Mouse (Mus musculus): ENCODE measurements around the gene Cep170b.

The Cep170b gene

DNA sequence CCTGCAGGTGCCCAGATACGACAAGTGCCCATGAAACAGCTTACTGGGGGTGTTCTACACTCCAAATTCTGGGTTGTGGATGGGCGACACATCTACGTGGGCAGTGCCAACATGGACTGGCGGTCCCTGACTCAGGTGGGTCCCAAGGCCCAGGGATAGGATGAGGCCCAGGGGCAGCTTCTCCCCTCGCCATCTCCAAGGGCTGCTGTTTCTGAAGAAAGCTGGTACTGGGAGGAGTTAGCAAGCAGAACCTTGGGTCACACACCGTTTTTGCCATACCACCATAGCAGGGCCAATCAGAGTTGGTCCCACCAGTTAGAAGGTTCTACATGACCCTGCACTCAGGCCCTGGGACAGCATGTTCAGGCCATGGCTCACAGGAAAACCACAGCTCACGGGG lies 44.7 kb downstream of the Cep170b start:
- peak in 1 of 2 experiments; percentile 15 for DNase-seq

DNA sequence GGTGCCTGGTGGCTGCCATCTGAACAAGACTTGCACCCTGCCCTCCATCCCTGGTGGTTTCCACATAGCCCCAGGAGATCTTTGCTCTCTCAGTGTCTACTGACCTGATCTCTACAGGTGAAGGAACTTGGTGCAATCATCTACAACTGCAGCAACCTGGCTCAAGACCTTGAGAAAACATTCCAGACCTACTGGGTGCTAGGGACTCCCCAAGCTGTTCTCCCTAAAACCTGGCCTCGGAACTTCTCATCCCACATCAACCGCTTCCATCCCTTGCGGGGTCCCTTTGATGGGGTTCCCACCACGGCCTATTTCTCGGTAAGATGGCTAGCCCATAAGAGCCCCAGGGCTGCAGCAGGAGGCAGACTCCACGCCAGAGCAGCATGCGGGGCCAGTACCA lies 46.3 kb downstream of the Cep170b start:
- no peak for DNase-seq

DNA sequence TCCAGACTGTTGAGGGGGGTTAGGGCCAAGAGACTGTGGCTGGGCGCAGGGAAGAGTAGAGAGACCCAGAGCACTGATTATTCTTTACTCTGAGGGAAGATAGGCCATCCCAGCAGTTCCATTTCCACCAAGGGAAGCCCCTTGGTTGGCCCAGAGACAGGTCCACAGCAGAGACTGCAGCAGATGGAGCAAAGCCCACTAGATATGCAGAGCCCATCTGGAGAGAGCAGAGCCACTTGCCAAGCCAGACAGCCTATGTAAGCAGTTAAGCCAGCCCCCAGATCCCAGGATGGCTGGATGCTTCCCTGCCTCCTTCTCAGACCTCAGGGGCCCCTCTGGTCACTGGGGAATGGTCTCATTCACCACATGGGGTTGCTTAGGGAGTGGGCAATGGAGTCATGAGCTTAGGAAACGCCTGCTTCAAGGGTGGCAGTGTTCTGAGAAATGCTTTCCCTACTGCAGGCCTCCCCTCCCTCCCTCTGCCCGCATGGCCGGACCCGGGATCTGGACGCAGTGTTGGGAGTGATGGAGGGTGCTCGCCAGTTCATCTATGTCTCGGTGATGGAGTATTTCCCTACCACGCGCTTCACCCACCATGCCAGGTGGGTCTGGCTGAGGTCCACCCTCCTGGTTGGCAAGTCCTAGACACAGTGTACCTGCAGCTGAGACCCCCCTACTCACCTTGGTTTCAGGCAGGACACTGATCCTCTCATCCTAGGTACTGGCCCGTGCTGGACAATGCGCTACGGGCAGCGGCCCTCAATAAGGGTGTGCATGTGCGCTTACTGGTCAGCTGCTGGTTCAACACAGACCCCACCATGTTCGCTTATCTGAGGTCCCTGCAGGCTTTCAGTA lies 47.0 kb downstream of the Cep170b start:
- DNase-seq: no peak

DNA sequence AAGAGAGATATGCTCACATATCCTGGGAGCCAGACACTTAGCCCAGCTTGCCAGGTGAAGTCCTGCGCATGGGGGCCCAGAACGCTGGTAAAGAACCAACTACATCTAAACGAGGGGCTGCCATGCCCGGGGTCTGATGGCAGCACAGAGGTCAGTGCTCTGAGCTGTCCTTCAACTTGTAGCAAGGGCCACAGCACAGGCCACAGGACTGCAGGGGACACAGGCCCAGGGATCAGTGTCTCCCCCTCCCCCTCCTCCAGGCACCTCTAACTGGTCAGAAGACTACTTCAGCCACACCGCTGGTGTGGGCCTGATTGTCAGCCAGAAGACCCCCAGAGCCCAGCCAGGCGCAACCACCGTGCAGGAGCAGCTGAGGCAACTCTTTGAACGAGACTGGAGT lies 47.9 kb downstream of the Cep170b start:
- DNase-seq: no peak

DNA sequence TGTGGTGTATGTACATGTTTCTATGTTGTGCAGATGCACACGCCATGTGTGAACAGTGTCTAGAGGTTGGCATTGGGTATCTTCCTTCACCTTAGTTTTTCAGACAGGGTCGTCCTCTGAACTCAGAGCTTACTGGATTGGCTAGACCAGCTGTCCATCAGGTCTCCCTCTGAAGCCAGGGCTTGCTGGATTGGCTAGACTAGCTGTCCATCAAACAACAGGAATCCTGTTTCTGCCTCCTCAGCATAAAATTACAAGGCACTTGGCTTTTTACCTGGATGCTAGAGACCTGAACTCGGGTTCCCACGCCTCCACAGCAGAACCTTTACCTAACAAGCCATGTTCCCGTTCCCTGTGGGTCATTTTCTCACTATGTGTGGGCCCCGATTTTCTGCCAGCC lies 48.8 kb downstream of the Cep170b start:
- no peak for DNase-seq

DNA sequence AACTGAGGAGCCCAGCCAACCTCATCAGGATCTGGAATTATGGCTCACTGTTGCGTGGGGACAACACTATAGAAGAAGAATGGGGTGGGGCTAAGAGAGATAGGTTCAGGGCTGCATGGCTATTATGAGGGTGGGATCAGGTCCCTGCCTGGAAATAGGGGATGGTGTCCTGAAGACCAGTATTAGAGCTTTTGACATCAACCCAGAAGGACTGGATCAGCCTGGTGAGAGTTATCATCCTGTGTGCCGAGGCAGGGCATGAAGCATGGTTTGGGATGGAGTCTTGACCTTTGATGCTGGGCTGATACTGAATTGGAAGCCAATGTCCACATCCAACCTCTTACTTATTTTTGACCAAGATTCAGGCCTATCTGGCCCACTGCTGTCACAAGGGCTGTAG lies 49.5 kb downstream of the Cep170b start:
- DNase-seq: no peak

DNA sequence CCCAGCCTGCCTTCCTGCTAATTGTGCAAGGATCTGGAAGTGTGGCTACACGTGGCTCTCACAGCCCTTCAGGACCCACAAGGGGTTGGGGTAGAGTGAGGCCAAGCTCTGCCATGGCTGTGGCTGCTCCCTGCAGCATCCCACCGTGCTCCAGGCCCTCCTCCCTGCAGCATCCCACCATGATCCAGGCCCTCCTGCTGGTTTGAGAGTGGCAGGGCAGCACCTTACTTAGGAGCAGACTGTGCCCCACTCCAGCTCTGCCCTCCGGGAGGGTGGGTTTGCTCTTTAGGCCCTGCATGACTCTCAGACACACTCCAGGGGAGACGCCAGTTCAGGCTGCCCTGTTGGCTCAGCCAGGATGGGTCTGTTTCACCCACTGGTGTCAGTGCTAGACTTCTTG lies 50.1 kb downstream of the Cep170b start:
- no peak for DNase-seq

DNA sequence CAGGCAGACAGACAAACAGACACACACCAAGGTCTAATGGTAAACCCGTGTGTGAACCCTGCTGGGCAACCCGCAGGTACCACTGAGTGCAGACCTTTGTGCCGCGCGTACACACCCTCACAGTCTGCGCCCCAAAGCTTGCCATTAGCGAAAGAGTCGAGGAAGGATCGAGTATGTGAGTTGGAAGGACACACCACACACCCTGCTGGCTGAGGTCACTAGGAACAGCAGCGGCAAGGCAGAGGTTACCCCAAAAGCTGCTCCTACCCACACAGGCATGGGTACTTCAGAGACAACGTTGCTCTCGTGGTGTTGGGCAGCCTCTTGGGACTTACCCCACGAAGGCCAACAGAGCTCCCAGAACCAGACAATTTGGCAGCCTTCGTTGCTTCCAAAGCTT lies 52.1 kb downstream of the Cep170b start:
- no peak for DNase-seq

DNA sequence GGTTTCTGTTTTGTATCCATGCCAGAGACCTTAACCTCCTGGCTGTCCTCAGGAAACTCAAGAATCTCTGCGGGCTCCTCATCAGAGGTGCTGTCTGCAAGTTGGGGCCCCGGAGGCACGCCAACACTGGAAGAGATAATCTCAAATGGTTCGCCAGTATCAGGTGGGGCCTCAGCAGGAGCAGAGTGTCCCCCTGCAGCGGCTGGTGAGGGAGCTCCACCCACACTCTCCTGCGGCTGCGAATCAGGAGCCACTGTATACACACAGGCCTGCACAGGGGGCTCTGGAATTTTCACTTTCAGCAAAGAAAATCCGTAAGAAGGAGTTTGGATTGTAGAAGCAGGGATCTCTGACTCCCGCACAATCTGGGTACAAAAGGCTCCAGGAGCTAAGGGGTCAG lies 53.1 kb downstream of the Cep170b start:
- no peak for DNase-seq

DNA sequence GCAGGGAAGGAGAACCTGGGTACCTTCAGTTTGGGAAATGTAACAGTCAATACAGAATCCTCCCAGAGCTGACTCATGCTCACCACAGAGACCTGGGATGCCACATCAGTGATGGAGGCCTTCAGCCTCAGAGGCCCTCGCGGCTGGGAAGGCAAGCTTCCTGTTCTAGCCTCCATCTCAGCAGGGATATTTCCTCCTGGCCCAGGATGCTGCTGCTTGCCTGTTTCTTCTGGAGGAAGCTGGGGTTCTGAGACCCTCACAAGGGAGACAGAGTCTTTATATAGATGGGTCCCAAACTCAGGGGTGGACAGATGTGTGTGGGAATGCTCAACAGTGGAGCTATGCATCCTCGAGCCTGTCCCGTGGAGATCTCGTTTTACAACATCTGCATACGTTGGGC lies 53.8 kb downstream of the Cep170b start:
- peak in 1 of 2 experiments; percentile 17 for DNase-seq

DNA sequence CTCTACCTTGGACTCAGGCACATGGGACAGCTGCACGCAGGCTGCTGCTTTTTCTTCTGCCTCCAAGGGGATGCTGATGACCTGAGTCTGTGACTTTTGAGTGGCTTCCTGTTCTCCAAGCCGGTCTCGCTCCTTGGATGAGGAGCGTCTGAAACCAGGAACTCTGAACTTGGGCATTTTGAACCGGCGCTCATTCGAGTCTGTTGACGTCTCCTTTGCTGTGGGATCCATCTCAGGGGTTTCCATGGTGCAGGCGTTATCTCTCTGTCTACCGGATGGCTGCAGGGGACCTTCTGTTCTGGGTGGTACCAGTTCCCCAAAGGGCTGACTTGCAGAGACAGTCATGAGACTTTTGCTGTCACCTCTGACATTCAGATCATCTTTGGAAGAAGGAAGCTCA lies 54.2 kb downstream of the Cep170b start:
- peak in 1 of 2 experiments; percentile 19 for DNase-seq

DNA sequence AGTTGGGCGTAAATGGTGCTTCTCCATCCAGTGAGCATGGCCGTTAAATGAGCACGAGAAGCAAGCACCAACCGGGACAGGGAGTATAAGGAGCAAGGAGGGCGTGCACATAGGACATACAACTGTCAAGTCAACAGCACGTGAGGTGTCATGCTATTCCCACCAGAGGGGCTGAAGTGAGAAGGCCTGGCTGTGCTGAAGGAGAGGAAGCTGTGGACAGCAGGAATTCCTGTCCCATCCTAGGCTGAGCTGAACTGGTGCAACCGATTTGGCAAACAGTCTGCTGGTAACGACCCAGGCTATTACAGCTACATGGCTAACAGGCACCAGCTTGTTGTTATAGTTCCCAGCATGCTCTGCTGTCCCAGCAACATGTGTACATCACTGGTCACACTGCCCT lies 70.8 kb downstream of the Cep170b start:
- DNase-seq: no peak

DNA sequence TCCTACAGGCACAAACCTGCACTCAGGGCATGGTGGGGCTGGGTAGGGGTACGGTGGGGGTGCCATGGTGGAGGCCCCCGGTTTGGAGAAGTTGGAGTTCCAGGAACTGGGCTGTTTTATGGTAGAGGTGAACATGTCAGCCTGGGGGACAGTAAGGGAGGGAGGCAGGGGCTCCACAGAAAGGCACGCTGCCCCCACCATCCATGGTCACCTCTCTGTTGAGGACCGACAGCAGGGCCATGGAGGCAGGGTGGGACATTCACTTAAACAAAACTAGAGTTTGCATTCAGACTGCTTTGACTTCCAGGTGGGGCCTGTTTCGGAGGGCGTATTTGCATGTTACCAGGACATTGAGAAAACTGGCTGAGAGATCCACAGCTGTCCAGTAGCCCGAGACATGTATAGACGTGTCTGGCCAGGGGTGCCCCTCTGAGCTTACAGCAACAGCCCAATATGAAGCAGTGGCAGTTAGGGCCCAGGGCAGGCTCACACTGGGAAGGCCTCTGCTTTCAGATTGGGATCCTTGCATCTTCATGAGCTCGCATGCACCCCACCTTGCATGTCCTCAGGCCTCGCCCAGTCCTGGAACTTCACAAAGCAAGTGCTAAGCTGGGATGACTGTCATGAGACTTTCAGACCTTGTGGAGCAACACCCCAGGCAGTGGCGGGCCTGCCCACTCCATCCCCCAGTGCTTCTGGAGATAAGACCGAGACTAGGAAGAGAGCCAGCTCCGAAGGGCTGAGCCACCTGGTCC lies 73.5 kb downstream of the Cep170b start:
- DNase-seq: no peak

DNA sequence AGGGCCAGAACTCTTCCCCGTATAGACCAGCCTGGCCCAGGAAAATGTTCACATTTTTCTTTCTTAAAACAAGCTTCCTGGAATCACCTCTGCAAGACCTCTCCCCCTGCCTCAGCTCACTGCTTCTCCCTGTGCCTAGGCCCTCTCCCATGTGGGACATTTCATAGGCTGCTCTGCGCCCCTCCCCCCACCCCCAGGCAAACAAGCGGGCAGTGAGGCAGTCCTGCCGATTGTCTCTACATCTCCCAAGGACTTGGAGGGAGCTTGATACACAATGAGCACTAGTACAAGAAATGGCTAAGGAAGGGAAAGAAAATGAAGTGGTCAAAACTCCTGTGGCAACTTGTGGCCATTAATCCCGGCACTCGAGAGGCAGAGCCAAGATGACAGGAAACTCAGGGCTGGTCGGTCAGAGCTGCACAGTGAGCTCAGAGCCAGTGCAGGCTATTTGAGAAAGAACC lies 74.1 kb downstream of the Cep170b start:
- no peak for DNase-seq

DNA sequence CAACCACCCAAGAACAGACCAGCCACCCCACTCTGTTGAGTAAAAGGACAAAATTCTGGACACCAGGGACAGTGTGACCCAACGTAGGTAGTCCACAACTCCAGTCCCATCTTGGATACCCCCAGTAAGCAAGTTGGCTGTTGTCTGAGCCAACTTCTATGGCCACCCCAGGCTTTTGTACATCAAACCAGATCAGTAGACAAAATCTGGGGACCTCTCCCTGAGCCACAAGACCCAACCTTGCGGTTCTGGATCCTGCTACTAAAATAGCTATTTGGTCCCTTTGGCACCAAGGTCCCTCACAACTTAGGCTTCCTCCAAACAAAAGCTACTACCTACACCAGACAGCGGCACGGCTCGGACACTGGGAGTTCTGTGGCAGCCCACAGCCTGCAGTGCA lies 74.7 kb downstream of the Cep170b start:
- no peak for DNase-seq

DNA sequence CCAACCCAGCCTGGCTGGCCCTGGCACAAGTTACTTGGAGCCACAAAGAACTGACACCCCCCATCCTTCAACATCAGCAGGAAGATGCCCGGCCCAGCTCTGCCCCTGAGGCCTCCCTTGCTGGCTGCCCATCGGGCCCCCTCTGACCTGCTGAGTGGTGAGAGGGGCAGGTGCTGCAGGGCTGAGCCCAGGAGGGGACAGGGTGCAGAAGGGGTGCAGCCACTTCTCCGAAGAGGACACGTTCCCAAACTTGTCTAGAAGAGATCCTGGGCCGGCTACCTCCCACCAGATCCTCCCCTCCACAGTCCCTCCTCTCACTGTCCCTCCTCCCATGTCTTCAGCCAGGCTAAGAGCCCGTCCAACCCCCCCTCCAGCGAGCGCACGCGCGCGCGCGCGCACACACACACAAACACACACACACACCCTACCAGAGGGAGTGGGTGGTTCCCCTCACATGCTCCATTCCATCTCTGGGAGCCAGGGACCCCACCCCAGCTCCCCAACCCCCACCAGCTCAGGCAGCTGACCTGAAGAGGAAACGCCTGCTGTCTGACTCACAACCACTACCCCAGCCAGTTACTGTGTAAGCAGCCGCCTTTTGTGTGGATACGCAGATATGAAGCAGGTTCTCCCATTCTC lies 75.3 kb downstream of the Cep170b start:
- DNase-seq: no peak
